Mouse (Mus musculus): ENCODE measurements around the gene Ccnk. TPM values are rescaled to one million over a fixed set of nuclear protein-coding genes. Genes with fewer than 3 reads are reported as not detected.

Ccnk gene
- polyA plus RNA-seq, 1 experiment, result 24.8 TPM

- Histone ChIP-seq H3K27ac (ENCODE audit: insufficient read depth, low read length) (no peak overlapping the region), H3K4me3 (ENCODE audit: insufficient read depth, low read length) (no peak overlapping the region), H3K4me1 (ENCODE audit: control insufficient read depth, insufficient read depth, low read length) (peaks cover 6% of the 10 kb centered on the region; the same call in 1 of the 2 replicates)
- peak; percentile 8; the same call in 1 of the 2 replicates for TF ChIP-seq CTCF (IDR thresholded peaks at IDR 0.05; ENCODE audit: extremely low read depth, insufficient read depth, low read length)
- TF ChIP-seq POLR2A (IDR thresholded peaks at IDR 0.05; ENCODE audit: extremely low read depth, insufficient read depth, low read length), result no peak
Measured at GRCm38 (mm10) chr12:108230821-108231794, 51.7 kb downstream of the Ccnk start.

DNA sequence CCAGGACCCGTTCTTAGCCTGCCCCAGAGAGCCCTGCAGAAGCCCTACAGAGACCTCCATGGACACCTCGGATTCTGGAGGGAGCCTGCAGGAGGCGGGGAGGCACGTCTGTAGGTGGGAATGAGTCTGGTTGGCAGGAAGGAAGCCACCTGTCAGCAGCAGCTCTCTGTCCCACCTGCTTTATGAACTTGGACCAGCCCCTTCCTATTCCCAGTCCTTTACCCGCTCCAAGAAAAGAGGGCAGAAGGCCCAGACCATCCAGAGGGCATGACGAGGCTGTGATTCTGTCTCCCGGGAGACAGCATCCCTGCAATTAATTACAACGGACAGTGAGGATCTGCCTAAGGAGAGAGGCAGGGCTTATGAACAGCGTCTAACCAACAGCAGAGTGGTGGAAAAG lies 52.5 kb downstream of the Ccnk start:
- Histone ChIP-seq H3K27ac (ENCODE audit: insufficient read depth, low read length) (no peak overlapping the region), H3K4me1 (ENCODE audit: control insufficient read depth, insufficient read depth, low read length) (peaks cover 6% of the 10 kb centered on the region; the same call in 1 of the 2 replicates), H3K4me3 (ENCODE audit: insufficient read depth, low read length) (no peak overlapping the region)
- no peak for TF ChIP-seq CTCF (IDR thresholded peaks at IDR 0.05; ENCODE audit: extremely low read depth, insufficient read depth, low read length)
- TF ChIP-seq POLR2A (IDR thresholded peaks at IDR 0.05; ENCODE audit: extremely low read depth, insufficient read depth, low read length), result no peak

DNA sequence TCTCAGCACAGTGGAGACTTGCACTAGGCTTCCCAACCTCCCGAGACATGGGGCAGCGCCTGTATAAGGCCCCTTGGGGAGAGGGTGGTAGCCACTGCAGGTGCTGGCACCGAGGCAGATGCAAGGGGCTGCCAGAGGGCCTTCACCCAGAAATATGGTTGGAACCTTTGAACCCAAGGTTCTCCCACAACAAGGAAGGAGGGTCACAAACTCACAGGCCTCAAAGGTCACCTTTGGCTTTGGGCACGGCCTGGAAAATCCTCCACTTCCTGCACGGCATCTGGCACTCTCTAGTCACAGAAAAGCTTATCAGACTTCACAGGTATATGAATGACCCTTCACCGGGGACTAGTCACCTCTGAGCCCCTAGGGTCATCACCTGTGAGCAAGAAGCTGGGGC lies 54.4 kb downstream of the Ccnk start:
- no peak for TF ChIP-seq POLR2A (IDR thresholded peaks at IDR 0.05; ENCODE audit: extremely low read depth, insufficient read depth, low read length)
- TF ChIP-seq CTCF (IDR thresholded peaks at IDR 0.05; ENCODE audit: extremely low read depth, insufficient read depth, low read length), result no peak
- H3K4me3 ChIP-seq (ENCODE audit: insufficient read depth, low read length), result no peak overlapping the region
- H3K27ac ChIP-seq (ENCODE audit: insufficient read depth, low read length), result no peak overlapping the region
- peaks cover 6% of the 10 kb centered on the region; the same call in 1 of the 2 replicates for H3K4me1 ChIP-seq (ENCODE audit: control insufficient read depth, insufficient read depth, low read length)

DNA sequence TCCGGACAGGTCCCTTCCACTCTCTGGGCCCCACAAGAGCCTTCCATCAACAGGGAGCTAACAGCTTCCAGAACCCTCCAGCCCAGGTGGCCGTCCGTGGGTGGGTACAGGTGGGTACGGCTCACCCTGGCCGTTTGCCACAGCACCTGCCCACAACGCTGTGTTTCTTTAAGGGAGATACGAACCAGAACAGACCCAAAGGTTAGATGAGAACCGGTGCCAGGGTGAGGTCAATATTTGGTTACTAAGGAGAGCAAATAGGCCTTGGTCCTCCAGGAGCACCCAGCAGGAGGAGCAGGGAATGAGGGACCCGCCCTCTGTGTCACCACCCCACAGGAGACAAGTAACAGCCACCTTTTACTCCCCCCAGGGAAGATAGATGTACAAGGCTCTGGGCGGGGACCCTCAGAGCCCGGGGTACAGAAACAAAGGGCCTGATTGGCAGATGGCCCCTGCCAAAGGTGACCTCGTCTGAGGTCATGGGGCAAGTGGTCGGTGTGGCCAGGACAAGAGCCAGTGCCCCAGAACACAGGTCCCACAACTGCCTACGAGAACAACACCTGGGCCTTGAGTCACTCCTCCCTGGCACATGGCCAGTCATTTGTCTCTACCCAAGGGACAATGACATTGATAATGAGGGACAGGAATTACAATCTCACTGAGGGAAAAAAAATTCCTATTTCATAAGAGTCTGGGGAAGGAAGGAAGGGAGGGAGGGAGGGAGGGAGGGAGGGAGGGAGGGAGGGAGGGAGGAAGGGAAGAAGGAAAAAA lies 55.6 kb downstream of the Ccnk start:
- Histone ChIP-seq H3K27ac (ENCODE audit: insufficient read depth, low read length) (no peak overlapping the region), H3K4me1 (ENCODE audit: control insufficient read depth, insufficient read depth, low read length) (peaks cover 13% of the 10 kb centered on the region), H3K4me3 (ENCODE audit: insufficient read depth, low read length) (no peak overlapping the region)
- TF ChIP-seq CTCF (IDR thresholded peaks at IDR 0.05; ENCODE audit: extremely low read depth, insufficient read depth, low read length) (no peak), POLR2A (IDR thresholded peaks at IDR 0.05; ENCODE audit: extremely low read depth, insufficient read depth, low read length) (no peak)

- Histone ChIP-seq H3K4me1 (ENCODE audit: control insufficient read depth, insufficient read depth, low read length) (peaks cover 18% of the 10 kb centered on the region), H3K4me3 (ENCODE audit: insufficient read depth, low read length) (no peak overlapping the region), H3K27ac (ENCODE audit: insufficient read depth, low read length) (no peak overlapping the region)
- TF ChIP-seq POLR2A (IDR thresholded peaks at IDR 0.05; ENCODE audit: extremely low read depth, insufficient read depth, low read length), result no peak
- no peak for TF ChIP-seq CTCF (IDR thresholded peaks at IDR 0.05; ENCODE audit: extremely low read depth, insufficient read depth, low read length)
Measured at GRCm38 (mm10) chr12:108235976-108236555, 56.7 kb downstream of the Ccnk start.

DNA sequence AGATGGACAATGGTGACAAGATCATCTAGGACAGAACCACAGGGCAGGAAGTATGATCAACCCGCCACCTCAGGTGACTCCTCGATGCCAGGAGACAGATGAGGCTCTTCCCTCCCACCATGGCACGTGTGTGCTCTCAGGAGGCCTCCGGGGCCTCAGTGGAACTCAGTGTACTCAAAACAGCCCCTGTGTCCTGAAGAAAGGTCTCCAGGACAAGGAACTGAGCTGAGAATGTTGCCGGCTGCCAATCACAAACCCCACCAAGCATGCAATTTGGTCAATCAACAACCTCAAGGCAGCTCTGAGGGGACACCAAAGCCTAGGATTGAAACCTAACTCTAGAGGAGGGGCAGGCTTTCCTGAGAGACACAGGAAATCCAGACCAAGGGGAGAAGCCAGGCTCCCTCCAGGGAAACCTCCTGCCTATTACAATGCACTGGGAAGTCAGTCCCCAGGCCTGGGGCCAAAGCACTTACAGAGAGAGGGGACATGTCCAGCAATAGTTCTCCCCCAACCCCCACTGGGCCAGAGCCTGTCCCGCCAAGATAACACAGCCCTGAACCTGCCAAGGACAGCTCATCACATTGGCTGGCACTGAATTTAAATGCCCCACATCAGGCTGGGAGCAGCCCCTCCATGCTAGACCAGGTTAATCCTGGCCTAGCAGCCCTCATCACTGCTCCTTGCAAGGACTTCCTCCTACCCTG lies 58.1 kb downstream of the Ccnk start:
- Histone ChIP-seq H3K4me1 (ENCODE audit: control insufficient read depth, insufficient read depth, low read length) (peaks cover 17% of the 10 kb centered on the region), H3K4me3 (ENCODE audit: insufficient read depth, low read length) (no peak overlapping the region), H3K27ac (ENCODE audit: insufficient read depth, low read length) (no peak overlapping the region)
- TF ChIP-seq POLR2A (IDR thresholded peaks at IDR 0.05; ENCODE audit: extremely low read depth, insufficient read depth, low read length) (no peak), CTCF (IDR thresholded peaks at IDR 0.05; ENCODE audit: extremely low read depth, insufficient read depth, low read length) (no peak)

DNA sequence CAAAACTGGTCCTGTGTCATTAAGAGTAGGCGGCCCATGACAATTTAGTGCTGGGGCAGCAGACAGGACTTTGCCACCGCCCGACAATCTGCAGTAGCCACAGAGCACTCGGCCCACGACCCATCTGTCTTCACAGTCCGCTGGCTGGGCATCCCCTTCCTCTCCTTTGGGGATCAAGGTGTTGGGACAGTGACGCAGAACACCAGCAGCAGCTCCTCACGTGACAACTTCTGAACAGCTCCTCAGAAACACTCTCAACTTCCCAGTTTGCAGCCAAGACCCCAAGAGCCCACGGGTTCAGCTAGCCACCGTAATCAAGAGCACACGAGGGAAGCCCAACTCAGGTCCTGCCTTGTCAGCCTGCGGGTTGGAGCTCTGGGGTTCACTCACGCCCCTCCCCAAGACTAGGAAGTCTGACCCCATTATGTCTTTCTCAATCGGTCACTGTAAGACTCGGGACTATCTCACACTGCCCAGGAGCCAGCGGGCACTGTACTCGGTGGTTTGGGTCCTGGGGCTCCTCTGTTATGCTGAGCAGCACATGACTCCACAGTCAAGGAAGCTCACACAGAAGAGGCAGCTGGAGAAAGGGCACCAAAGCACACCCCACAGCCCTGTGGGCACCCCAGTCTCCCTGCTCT lies 59.1 kb downstream of the Ccnk start:
- Histone ChIP-seq H3K27ac (ENCODE audit: insufficient read depth, low read length) (no peak overlapping the region), H3K4me3 (ENCODE audit: insufficient read depth, low read length) (no peak overlapping the region), H3K4me1 (ENCODE audit: control insufficient read depth, insufficient read depth, low read length) (peaks cover 17% of the 10 kb centered on the region)
- no peak for TF ChIP-seq CTCF (IDR thresholded peaks at IDR 0.05; ENCODE audit: extremely low read depth, insufficient read depth, low read length)
- TF ChIP-seq POLR2A (IDR thresholded peaks at IDR 0.05; ENCODE audit: extremely low read depth, insufficient read depth, low read length), result no peak

DNA sequence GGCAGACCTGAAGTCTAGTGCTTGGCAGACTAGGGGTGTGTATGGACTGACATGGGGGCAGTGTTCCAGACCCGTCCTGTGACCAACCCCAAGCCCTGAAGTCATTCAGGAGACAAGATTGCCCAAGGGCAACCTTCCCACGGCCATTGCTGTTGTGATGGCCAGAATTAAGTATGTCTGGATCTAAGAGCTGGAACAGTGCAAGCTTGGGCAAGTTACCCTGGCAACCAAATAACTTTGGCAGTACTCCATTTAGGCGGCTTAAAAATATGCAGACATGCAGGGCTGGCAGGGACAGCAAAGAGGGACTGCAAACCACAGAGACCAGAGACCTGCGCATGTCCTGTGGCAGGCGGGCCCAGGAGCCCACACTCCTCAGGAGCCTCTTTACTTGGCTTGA lies 60.1 kb downstream of the Ccnk start:
- no peak overlapping the region for H3K4me3 ChIP-seq (ENCODE audit: insufficient read depth, low read length)
- peaks cover 17% of the 10 kb centered on the region for H3K4me1 ChIP-seq (ENCODE audit: control insufficient read depth, insufficient read depth, low read length)
- H3K27ac ChIP-seq (ENCODE audit: insufficient read depth, low read length), result no peak overlapping the region
- no peak for TF ChIP-seq POLR2A (IDR thresholded peaks at IDR 0.05; ENCODE audit: extremely low read depth, insufficient read depth, low read length)

Data from cortical plate, adult 2 months (tissue).